Mouse (Mus musculus): ENCODE results near the gene Serpinb9b.
A peak's percentile ranks its signal among the peaks of the same experiment; 100 is the strongest.
"Not testable (repeated sequence)": the region's sequence is repeated elsewhere in the genome, so short reads cannot be mapped to it uniquely, and the experiment has no call there.

Serpinb9b gene

GRCm38 (mm10) chr13:33027244-33027643, at the start of gene Serpinb9b:
TSS of gene Serpinb9b (plus strand) at chr13:33027416.
- DNase-seq = no peak

GRCm38 (mm10) chr13:32982556-32983042, 44.6 kb upstream of the Serpinb9b start:
- no peak for DNase-seq

GRCm38 (mm10) chr13:32986256-32986655, 41.0 kb upstream of the Serpinb9b start:
- DNase-seq = no peak

- no peak for DNase-seq
Observed at GRCm38 (mm10) chr13:32993152-32993893, 33.9 kb upstream of the Serpinb9b start.

DNA sequence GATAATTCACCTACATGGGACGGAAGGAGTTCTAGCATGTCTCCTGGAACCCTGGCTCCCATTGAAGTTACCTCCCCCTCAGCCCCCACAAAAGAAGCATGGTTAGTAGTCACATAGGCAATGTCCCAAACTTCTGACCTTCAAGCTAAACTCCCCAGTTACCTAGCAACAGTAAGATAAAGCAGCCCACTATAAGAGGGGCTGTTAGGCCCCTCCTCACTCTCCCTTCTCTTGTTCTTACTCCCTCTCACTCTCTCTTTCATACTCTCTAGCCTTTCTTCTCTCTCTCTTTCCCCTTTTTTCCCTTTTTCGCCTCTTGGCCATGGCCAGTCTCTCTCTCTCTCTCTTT, 33.3 kb upstream of the Serpinb9b start:
- DNase-seq = no peak

DNA sequence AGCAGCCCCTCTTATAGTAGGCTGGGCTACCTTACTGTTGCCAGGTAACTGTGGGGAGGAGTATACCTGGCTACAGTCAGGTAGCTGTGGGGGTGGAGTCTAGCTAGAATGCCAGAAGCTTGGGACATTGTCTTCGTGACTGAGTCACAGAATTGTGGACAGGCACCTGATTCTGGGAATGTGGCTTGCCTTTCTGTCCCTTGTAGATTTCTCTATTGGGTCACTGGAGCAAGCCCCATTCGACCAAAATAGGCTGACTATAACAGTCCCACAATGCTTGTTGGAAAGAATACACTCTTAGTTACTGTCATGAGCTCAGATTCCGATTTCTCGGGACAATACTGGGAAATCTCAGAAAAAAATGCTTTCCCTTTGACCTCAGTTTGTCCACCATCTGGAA, 32.2 kb upstream of the Serpinb9b start:
- DNase-seq = no peak

GRCm38 (mm10) chr13:33001341-33001740, 25.9 kb upstream of the Serpinb9b start:
- DNase-seq = no peak

- DNase-seq = no peak
Observed at GRCm38 (mm10) chr13:33002950-33003349, 24.3 kb upstream of the Serpinb9b start, which contains the start of gene Serpinb9. TSS of gene Serpinb9 (plus strand) at chr13:33003250.

DNA sequence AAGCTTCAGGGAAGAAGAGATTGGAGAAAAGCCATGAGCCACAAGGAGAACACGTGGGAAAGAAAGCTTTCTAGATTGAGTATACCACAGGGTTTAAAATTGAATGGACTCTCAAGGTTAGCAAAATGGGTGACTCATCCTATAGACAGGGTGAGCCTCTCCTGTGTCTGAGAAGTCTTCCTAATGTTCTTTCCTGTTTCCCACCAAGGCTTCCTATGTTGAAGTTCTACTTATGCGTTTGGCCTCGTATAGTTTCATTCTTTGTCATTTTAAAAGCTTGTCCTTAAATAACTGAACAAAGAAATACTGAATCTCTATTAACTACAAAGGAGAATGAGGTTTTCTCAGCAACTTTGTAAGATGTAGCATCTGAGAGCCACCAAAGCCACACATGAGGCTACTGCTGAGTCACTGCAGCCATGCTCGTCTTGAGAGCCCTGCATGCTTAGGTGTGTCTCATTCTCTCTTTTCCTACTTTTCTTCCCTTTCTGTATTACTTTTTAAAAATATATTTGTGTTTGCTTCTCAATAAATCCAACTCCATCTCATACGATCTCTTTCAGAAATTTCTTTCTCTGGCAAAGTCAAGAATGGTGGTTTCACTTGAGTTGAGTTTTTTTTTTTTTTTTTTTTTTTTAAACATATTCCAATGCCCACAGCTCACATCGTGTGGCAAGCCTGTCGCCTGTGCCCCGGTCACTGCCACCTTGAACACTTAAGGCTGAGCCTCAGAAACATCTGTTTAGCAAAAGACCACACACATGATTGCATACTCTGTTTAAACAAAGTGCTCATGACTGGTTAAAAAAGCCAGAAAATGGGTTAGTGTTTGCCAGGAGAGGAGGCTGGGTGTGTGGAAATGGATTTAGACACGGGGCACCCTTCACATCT, 23.4 kb upstream of the Serpinb9b start:
- no peak for DNase-seq

DNA sequence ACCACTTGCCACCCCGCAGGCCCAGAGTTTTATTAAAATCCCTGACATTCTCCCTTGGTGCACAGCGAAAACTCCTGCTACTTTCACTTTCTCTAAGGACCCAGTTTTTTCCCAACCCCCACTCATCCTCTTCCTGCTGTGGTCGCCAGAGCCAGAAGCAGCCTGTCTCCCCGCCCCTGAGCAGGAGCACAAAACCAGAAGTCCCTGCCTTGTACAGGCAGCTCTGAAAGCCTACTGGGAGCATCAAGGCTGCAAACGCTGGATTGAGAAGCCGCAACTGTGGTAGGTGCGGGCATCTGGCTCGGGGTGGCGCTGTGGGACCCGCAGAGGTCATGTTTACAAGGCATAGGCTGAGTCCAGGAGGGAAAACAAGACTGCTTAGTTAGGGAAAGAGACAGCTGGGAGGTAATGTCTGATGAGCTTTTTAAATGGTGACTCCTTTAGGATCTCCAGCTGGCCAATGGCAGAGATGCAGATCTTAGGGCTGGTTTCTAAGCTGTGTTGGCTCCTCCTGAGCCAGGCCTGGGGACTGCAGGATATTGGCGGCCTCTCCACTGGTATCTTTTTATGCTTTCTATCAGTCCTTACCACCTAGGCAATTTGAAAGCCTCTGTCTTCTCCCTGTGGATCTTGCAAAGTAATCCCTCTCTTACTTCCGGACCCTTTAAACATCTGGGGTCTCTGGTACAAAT, 22.7 kb upstream of the Serpinb9b start:
- DNase-seq = peak; percentile 63

DNA sequence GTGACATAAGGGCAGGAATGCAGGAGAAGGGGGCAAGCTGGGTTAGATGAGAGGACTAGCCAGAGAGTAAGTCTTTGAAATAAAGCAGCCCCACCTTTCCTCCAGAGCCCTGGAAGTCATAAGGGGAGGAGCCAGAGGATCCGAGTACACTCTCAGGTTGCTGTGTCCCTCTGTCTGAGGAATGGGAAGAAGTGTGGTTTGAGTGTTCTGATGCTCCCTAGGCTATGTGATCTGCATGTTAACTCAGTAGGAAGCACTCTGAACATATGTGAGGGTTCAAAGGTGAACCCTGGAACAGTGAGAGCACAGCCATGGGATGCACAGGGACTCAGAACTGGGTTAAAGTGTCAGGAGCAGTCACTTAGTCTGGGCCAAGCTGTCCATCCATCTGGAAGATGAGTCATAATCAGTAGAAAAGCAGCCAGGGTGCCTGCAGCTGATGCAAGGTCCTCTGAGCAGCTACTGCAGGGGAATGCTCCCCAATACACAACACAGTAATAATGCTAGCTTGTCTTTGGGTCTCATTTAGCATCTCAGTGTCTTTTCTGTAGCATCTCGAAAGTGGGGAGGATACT, 21.6 kb upstream of the Serpinb9b start:
- DNase-seq = no peak

DNA sequence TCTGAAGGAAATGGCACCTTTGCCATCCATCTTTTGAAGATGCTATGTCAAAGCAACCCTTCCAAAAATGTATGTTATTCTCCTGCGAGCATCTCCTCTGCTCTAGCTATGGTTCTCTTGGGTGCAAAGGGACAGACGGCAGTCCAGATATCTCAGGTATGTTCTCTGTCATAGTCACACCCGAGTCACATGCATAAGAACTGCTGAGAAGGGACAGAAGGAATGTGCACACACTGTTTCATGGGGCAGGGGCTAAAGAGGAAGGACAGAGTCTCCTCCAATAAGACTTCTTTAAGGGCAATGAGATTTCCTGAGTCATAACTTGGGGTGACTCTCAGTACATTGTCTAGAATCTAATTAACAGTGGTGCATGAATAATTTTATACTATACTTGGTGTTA, 20.7 kb upstream of the Serpinb9b start:
- no peak for DNase-seq

- no peak for DNase-seq
Observed at GRCm38 (mm10) chr13:33012395-33012794, 14.8 kb upstream of the Serpinb9b start.

- no peak for DNase-seq
Observed at GRCm38 (mm10) chr13:33013271-33013670, 13.9 kb upstream of the Serpinb9b start.

- DNase-seq = no peak
Observed at GRCm38 (mm10) chr13:33022371-33022770, 4.8 kb upstream of the Serpinb9b start.

GRCm38 (mm10) chr13:33026427-33027057, 674 bp upstream of the Serpinb9b start:
- no peak for DNase-seq

DNA sequence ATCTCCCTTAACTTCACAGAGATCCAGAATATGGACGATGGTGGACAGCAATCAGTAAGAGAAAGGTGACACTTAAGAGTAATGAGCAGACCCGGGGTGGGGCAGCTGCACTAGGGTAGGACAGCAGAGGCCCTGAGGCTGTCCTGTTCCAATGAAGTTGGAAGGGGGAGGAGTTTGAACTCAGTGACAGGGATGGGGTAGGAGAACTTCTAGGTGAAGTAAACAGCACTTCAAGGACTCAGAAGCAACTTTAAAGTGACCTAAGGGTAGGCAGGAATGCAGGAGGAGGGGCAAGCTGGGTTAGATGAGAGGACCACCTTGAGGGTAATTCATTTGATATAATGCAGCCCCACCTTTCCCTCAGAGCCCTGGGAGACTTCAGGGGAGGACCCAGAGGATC, 930 bp downstream of the Serpinb9b start:
- DNase-seq = no peak

GRCm38 (mm10) chr13:33028550-33028949, 1.3 kb downstream of the Serpinb9b start:
- no peak for DNase-seq

- DNase-seq = not testable (repeated sequence)
Observed at GRCm38 (mm10) chr13:33029478-33029877, 2.3 kb downstream of the Serpinb9b start.

- DNase-seq = no peak
Observed at GRCm38 (mm10) chr13:33030281-33030680, 3.1 kb downstream of the Serpinb9b start.

DNA sequence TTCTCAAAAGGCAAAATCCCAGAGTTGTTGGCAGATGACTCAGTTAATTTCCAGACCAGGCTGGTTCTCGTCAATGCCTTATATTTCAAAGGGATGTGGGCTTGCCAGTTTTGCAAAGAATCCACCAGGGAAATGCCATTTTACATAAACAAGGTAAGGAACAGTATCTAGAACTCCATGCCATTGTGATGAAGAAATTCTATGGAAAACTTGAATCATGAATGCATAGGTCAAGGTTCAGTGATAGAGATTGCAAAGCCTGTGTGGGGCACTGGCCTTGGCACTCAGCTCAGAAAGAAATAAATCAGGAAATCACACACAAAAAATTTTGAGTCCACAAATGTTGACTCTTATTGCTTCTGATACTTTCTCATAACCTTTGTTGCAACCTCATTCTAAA, 8.3 kb downstream of the Serpinb9b start:
- DNase-seq = no peak

DNA sequence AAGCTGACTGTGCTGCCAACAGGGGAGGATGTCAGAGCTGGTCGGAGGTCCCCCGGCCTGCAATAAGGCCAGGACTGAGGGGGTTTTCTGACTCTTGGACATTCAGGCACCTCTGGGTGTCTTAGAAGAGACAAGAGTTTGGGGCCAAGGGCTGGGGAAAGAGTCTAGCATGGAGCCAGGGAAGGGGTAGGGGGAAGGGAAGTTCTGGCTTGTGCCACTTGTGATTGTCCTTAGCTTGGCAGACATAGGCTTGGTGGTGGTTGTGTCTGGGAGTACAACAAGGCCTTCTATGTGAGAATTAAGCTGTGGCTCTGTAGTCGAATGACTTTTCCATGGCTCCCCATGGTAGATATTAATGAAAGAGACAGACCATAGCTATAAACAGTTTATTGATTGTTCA, 16.3 kb downstream of the Serpinb9b start:
- DNase-seq = no peak

Data from right cerebral cortex, postnatal 4 days (tissue).